8 mouse cellular contexts compared by ENCODE assay signal in genomic region chr19:55743001-55743556, GRCm38 (mm10). TPM values are rescaled to one million over a fixed set of nuclear protein-coding genes. Genes with fewer than 3 reads are reported as not detected.
DNase-seq lines count a peak whose midpoint lies in the region; TF ChIP-seq lines count a peak whose summit lies in the region.

No protein-coding gene starts in this region.

- no peak for DNase-seq in layer of hippocampus, adult 2 months (ENCODE audit: low spot score in 2 of 2)
- DNase-seq in layer of hippocampus, postnatal 25 days (ENCODE audit: extremely low spot score in 1 of 2, low spot score in 1 of 2), result no peak
- DNase-seq in heart, embryonic 10.5 days (ENCODE audit: low spot score), result peak; percentile 82
- peak; percentile 48 for DNase-seq in kidney, adult 9 months
- DNase-seq in lung, postnatal 10 days, result peak; percentile 61
- DNase-seq in spleen, adult 2 months (ENCODE audit: low read depth in 1 of 2, low spot score in 2 of 2), result peak in 1 of 2 experiments; percentile 14
- DNase-seq in layer of hippocampus, adult 8-10 months (ENCODE audit: low spot score in 2 of 2), result no peak

- H3K27me3 ChIP-seq in heart, embryonic 10.5 days (ENCODE audit: insufficient read depth, poor library complexity, severe bottlenecking), result no peaks in the 10 kb centered on the region
- peaks cover 21% of the 10 kb centered on the region for H3K27me3 ChIP-seq in spleen, adult 2 months (ENCODE audit: control insufficient read depth, insufficient read depth, low read length)

- peak overlapping the region; percentile 63 for H3K4me3 ChIP-seq in layer of hippocampus, adult 2 months
- peak overlapping the region; percentile 85 for H3K4me3 ChIP-seq in brown adipose tissue, adult 24 weeks (ENCODE audit: insufficient read depth, low read depth, low read length)
- H3K4me3 ChIP-seq in heart, embryonic 10.5 days, result peak overlapping the region; percentile 82
- H3K4me3 ChIP-seq in spleen, adult 2 months (ENCODE audit: extremely low read depth, insufficient read depth, insufficient read length), result peak overlapping the region; percentile 64

- TF ChIP-seq POLR2A in spleen, adult 2 months (IDR thresholded peaks at IDR 0.05; ENCODE audit: low read depth, low read length), result no peak

- 1% methylated on average over 16 of the region's 38 CpGs for WGBS in heart, embryonic 10.5 days
- under 1% methylated on average over 38 of the region's 38 CpGs for WGBS in spleen, adult 2 months

- no peaks in the 10 kb centered on the region for H3K9me3 ChIP-seq in heart, embryonic 10.5 days

- H3K36me3 ChIP-seq in heart, embryonic 10.5 days, result no peaks in the 10 kb centered on the region
- no peaks in the 10 kb centered on the region for H3K36me3 ChIP-seq in spleen, adult 2 months (ENCODE audit: control insufficient read depth, insufficient read depth, low read length)

- H3K27ac ChIP-seq in layer of hippocampus, adult 2 months, result peak overlapping the region; percentile 87
- H3K27ac ChIP-seq in brown adipose tissue, adult 24 weeks (replicated peaks; ENCODE audit: low read depth, low read length), result peak overlapping the region; percentile 87
- peak overlapping the region; percentile 99 for H3K27ac ChIP-seq in heart, embryonic 10.5 days
- H3K27ac ChIP-seq in spleen, adult 2 months (ENCODE audit: insufficient read depth, low read length), result peak overlapping the region; percentile 81

- no peak for TF ChIP-seq CTCF in layer of hippocampus, adult 2 months (conservative IDR thresholded peaks at IDR 0.05)
- no peak for TF ChIP-seq CTCF in spleen, adult 2 months (IDR thresholded peaks at IDR 0.05; ENCODE audit: extremely low read depth, insufficient read depth, insufficient read length, insufficient replicate concordance)

- peaks cover 18% of the 10 kb centered on the region for H3K4me1 ChIP-seq in brown adipose tissue, adult 24 weeks (ENCODE audit: control insufficient read depth, insufficient read depth, insufficient read length, low read length)
- H3K4me1 ChIP-seq in heart, embryonic 10.5 days, result peaks cover 48% of the 10 kb centered on the region
- peaks cover 10% of the 10 kb centered on the region for H3K4me1 ChIP-seq in spleen, adult 2 months (ENCODE audit: control insufficient read depth, insufficient read depth, insufficient read length)

RNA-seq across cellular contexts. Expression of gene Tcf7l2, which starts 1.5 kb away (rescaled TPM):
- total RNA-seq in layer of hippocampus, adult 2 months (2021), result 10 to 100 TPM in 1 of 2 experiments, 1 to 10 TPM in 1; 9.9 to 11.3 TPM
- 10 to 100 TPM; 12.1 to 13.4 TPM for total RNA-seq in layer of hippocampus, postnatal 25 days (2021)
- polyA plus RNA-seq in brown adipose tissue, adult 24 weeks (2012; ENCODE audit: insufficient read depth, insufficient read length, missing spikeins), result 8.1 and 8.5 TPM in 2 replicates
- 53.2 and 61.8 TPM in 2 replicates for polyA plus RNA-seq in heart, embryonic 10.5 days (2016; fragmentation: Nextera tagmentation; extraction: Ambion mirVana)
- 11.3 and 12.1 TPM in 2 replicates for polyA plus RNA-seq in spleen, adult 2 months (2012; rRNA removed)
- total RNA-seq in layer of hippocampus, adult 8-10 months (2022), result 10 to 100 TPM in 2 of 4 experiments, 1 to 10 TPM in 2; 7.6 to 12.1 (median 9.9) TPM

Comparison
In these comparisons a context has a peak if more than half of its experiments do, and no peak if none do; other contexts are left out.
1. DNase-seq: peak in heart, embryonic 10.5 days (single experiment), kidney, adult 9 months (single experiment) and lung, postnatal 10 days (single experiment); none in layer of hippocampus, adult 2 months (0 of 2), layer of hippocampus, postnatal 25 days (0 of 2) and layer of hippocampus, adult 8-10 months (0 of 2).
2. Peak in every context shown above with its lines, with median percentiles within 50 percentile points of each other: H3K27ac ChIP-seq and H3K4me3 ChIP-seq.